Mouse (Mus musculus) myocyte (in vitro differentiated cells): ENCODE results near the gene Nat10.

Experiments used
- CEBPB ChIP-seq: IDR thresholded peaks from 2 replicates; pipeline ENCODE4 v1.6.1; 2011; ENCODE audit warnings: mild to moderate bottlenecking, moderate library complexity; ENCODE audit not compliant: poor library complexity, insufficient read depth, severe bottlenecking
- E2F4 ChIP-seq: IDR thresholded peaks from one replicate; pipeline ENCODE4 v1.6.1; 2011; ENCODE audit warnings: mild to moderate bottlenecking, control low read depth, moderate library complexity; ENCODE audit not compliant: insufficient read depth
- MAX ChIP-seq: IDR thresholded peaks from one replicate; pipeline ENCODE4 v1.6.1; 2011; ENCODE audit warnings: low read depth, mild to moderate bottlenecking, control low read depth
- MYOD1 ChIP-seq, 3 experiments: IDR thresholded peaks; one replicate each; pipeline ENCODE4 v1.6.1; 2011; ENCODE audit warnings: control low read depth in 2 of 3, low read depth in 2 of 3, mild to moderate bottlenecking in 2 of 3, moderate library complexity in 1 of 3; ENCODE audit not compliant: insufficient read length in 2 of 3, control insufficient read depth in 1 of 3
- MYOG ChIP-seq, 3 experiments: IDR thresholded peaks; one replicate each; pipeline ENCODE4 v1.6.1; 2011; ENCODE audit warnings: control low read depth in 2 of 3, low read depth in 2 of 3, mild to moderate bottlenecking in 2 of 3; ENCODE audit not compliant: insufficient read length in 2 of 3, control insufficient read depth in 1 of 3, insufficient read depth in 1 of 3
- POLR2A ChIP-seq: IDR thresholded peaks from one replicate; pipeline ENCODE4 v1.6.1; 2011; ENCODE audit warnings: low read depth, mild to moderate bottlenecking, control low read depth, moderate library complexity; ENCODE audit not compliant: insufficient read length
- POLR2AphosphoS2 ChIP-seq: IDR thresholded peaks from one replicate; pipeline ENCODE4 v1.6.1; 2011; ENCODE audit warnings: low read depth, control low read depth; ENCODE audit not compliant: insufficient read length
- REST ChIP-seq: IDR thresholded peaks from one replicate; pipeline ENCODE4 v1.6.1; 2011; ENCODE audit warnings: mild to moderate bottlenecking, control low read depth, moderate library complexity; ENCODE audit not compliant: insufficient read depth, insufficient read length
- SRF ChIP-seq: IDR thresholded peaks from one replicate; pipeline ENCODE4 v1.6.1; 2011; ENCODE audit warnings: low read depth; ENCODE audit not compliant: control insufficient read depth, insufficient read length
- TCF12 ChIP-seq: IDR thresholded peaks from one replicate; pipeline ENCODE4 v1.6.1; 2011; ENCODE audit warnings: mild to moderate bottlenecking, control low read depth; ENCODE audit not compliant: poor library complexity, insufficient read depth, severe bottlenecking
- TCF3 ChIP-seq: IDR thresholded peaks from one replicate; pipeline ENCODE4 v1.6.1; 2011; ENCODE audit warnings: low read depth, control low read depth; ENCODE audit not compliant: insufficient read length
- USF1 ChIP-seq: IDR thresholded peaks from one replicate; pipeline ENCODE4 v1.6.1; 2011; ENCODE audit warnings: low read depth, mild to moderate bottlenecking, control low read depth, moderate library complexity

DNA sequence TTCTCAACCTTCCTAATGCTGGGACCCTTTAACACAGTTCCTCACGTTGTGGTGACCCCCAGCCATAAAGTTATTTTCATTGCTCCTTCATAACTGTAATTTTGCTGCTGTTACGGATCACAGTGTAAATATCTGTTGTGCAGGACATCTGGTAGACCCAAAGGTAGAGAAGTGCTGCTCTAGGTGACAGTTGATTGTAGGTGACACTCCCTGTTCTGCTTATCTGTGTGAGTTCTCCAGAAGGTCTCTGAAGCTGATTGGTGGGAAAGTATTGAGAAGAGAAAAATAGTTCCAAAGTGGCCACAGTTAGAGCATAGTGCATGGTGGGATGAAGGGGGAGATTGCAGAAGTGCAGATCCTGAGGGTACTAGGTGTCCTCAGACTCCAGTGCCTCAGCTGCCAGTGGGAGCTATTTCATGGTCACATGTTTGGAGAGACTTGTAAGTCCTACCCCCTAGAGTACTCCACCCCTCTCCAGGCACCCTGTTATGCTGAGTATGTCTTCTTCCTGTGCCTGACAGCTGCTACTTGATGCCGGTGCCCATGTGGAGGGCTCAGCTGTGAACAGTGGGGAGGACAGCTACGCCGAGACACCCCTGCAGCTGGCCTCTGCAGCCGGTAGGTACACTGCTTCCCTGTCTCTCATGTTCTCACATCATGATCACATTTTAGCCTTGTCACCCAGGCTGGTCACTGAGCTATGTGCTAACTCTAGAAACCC is 53.9 kb downstream of the Nat10 start:
- no peak for TF ChIP-seq POLR2A
- no peak for TF ChIP-seq E2F4
- TF ChIP-seq MAX: no peak
- no peak for TF ChIP-seq REST
- TF ChIP-seq POLR2AphosphoS2: no peak
- TF ChIP-seq MYOD1 (IDR thresholded peaks at IDR 0.05; ENCODE audit: control insufficient read depth in 1 of 3, insufficient read length in 2 of 3, low read depth in 2 of 3): peak; percentile 37 to 91 (median 74)
- peak; percentile 72 to 94 (median 82) for TF ChIP-seq MYOG (IDR thresholded peaks at IDR 0.05; ENCODE audit: control insufficient read depth in 1 of 3, insufficient read depth in 1 of 3, insufficient read length in 2 of 3, low read depth in 2 of 3)
- peak; percentile 47 for TF ChIP-seq TCF12
- TF ChIP-seq CEBPB: no peak
- TF ChIP-seq USF1: no peak
- TF ChIP-seq SRF: no peak
- peak; percentile 75 for TF ChIP-seq TCF3
